Mouse (Mus musculus) large intestine, adult 2 months (tissue): ENCODE results near the gene Snx20. TPM values are rescaled to one million over a fixed set of nuclear protein-coding genes. Genes with fewer than 3 reads are reported as not detected.
"Not testable (repeated sequence)": the region's sequence is repeated elsewhere in the genome, so short reads cannot be mapped to it uniquely, and the experiment has no call there.

ENCODE experiments used
- DNase-seq: peaks from one replicate; pipeline ENCODE4 v3.0.0-alpha.2; 2012; ENCODE audit warnings: low read depth, low spot score
- WGBS: fragments of 180-500 bp; shearing (Covaris S2); methylation state at CpG from one replicate; pipeline ENCODE4 v1.1.7; 2018; 5-methylcytosine and 5-hydroxymethylcytosine counted together
- polyA plus RNA-seq: library from polyadenylated mRNA; depleted of rRNA; stranded (reverse); fragments of >200 nt; gene quantifications from 2 replicates; pipeline ENCODE4 v1.2.3, GENCODE M21; 2012; rRNA removed

Gene Snx20
- 21.3 and 43.2 TPM in 2 replicates for polyA plus RNA-seq

- DNase-seq: peak; percentile 52
- 35% methylated on average over 14 of the region's 14 CpGs for WGBS
Measured at GRCm38 (mm10) chr8:88635474-88636397, at the start of gene Snx20. Snx20 (minus strand) TSS chr8:88636128.

- 69% methylated on average over 7 of the region's 7 CpGs for WGBS
- DNase-seq: no peak
Measured at GRCm38 (mm10) chr8:88683656-88684289, 47.8 kb upstream of the Snx20 start.

GRCm38 (mm10) chr8:88681046-88681445 lies 45.1 kb upstream of the Snx20 start:
- no peak for DNase-seq
- 83% methylated on average over 8 of the region's 8 CpGs for WGBS

- 85% methylated on average over 2 of the region's 2 CpGs for WGBS
- DNase-seq: no peak
Measured at GRCm38 (mm10) chr8:88680566-88680965, 44.6 kb upstream of the Snx20 start.

- WGBS: 85% methylated on average over 8 of the region's 8 CpGs
- DNase-seq: no peak
Measured at GRCm38 (mm10) chr8:88677071-88677470, 41.1 kb upstream of the Snx20 start.

GRCm38 (mm10) chr8:88675372-88676165 lies 39.6 kb upstream of the Snx20 start:
- 87% methylated on average over 12 of the region's 12 CpGs for WGBS
- no peak for DNase-seq

- 84% methylated on average over 5 of the region's 5 CpGs for WGBS
- no peak for DNase-seq
Measured at GRCm38 (mm10) chr8:88673859-88674258, 37.9 kb upstream of the Snx20 start.

GRCm38 (mm10) chr8:88671575-88671974 lies 35.6 kb upstream of the Snx20 start:
- WGBS: 90% methylated on average over 10 of the region's 10 CpGs
- no peak for DNase-seq

- DNase-seq: no peak
- WGBS: 97% methylated on average over 6 of the region's 6 CpGs
Measured at GRCm38 (mm10) chr8:88670782-88671181, 34.9 kb upstream of the Snx20 start.

GRCm38 (mm10) chr8:88668400-88669086 lies 32.6 kb upstream of the Snx20 start:
- DNase-seq: no peak
- WGBS: 62% methylated on average over 14 of the region's 14 CpGs

GRCm38 (mm10) chr8:88666435-88666834 lies 30.5 kb upstream of the Snx20 start:
- peak; percentile 36 for DNase-seq
- WGBS: 30% methylated on average over 1 of the region's 1 CpGs

- 78% methylated on average over 19 of the region's 19 CpGs for WGBS
- no peak for DNase-seq
Measured at GRCm38 (mm10) chr8:88664947-88665346, 29.0 kb upstream of the Snx20 start.

- no peak for DNase-seq
- WGBS: 87% methylated on average over 16 of the region's 16 CpGs
Measured at GRCm38 (mm10) chr8:88664121-88664520, 28.2 kb upstream of the Snx20 start.

- DNase-seq: no peak
- 86% methylated on average over 6 of the region's 6 CpGs for WGBS
Measured at GRCm38 (mm10) chr8:88662401-88662821, 26.5 kb upstream of the Snx20 start.

- DNase-seq: no peak
- WGBS: 59% methylated on average over 3 of the region's 3 CpGs
Measured at GRCm38 (mm10) chr8:88659873-88660272, 23.9 kb upstream of the Snx20 start.

- DNase-seq: no peak
Measured at GRCm38 (mm10) chr8:88655334-88655733, 19.4 kb upstream of the Snx20 start.

GRCm38 (mm10) chr8:88651122-88651521 lies 15.2 kb upstream of the Snx20 start:
- WGBS: 34% methylated on average over 4 of the region's 4 CpGs
- not testable (repeated sequence) for DNase-seq

GRCm38 (mm10) chr8:88650016-88650708 lies 14.2 kb upstream of the Snx20 start:
- no peak for DNase-seq
- 29% methylated on average over 6 of the region's 6 CpGs for WGBS

- DNase-seq: no peak
Measured at GRCm38 (mm10) chr8:88648322-88648721, 12.4 kb upstream of the Snx20 start.
